In genomic region chr12:21135651-21136461, GRCm38 (mm10) we compare ENCODE assay signal across 8 mouse cellular contexts.
A peak's percentile ranks its signal among the peaks of the same experiment; 100 is the strongest.
DNase-seq lines count a peak whose midpoint lies in the region; ATAC-seq and TF ChIP-seq lines count a peak whose summit lies in the region.

No protein-coding gene starts in this region.

- H3K4me1 ChIP-seq in forebrain, embryonic 13.5 days: peaks cover 86% of the 10 kb centered on the region
- H3K4me1 ChIP-seq in forebrain, embryonic 11.5 days (replicated peaks; ENCODE audit: control insufficient read depth, insufficient read depth, low read length): peaks cover 13% of the 10 kb centered on the region
- peaks cover 13% of the 10 kb centered on the region for H3K4me1 ChIP-seq in ES-Bruce4 (ENCODE audit: control insufficient read depth, insufficient read depth, low read length)
- H3K4me1 ChIP-seq in kidney, embryonic 14.5 days (ENCODE audit: control insufficient read depth, insufficient read depth, low read length): peaks cover 58% of the 10 kb centered on the region

- peak; percentile 48; the same call in 1 of the 2 replicates for TF ChIP-seq EP300 in ES-Bruce4 (IDR thresholded peaks at IDR 0.05; ENCODE audit: insufficient read depth, low read depth, low read length)

- DNase-seq in forebrain, embryonic 11.5 days (ENCODE audit: low spot score): no peak
- DNase-seq in fibroblast of lung, adult 2 months (ENCODE audit: low read depth): peak; percentile 56
- peak; percentile 29 to 58 for DNase-seq in lung, postnatal 4 days
- no peak for DNase-seq in cerebellum, postnatal 4 days (ENCODE audit: low spot score in 2 of 2)
- DNase-seq in layer of hippocampus, postnatal 36 days: no peak

- H3K36me3 ChIP-seq in forebrain, embryonic 13.5 days (ENCODE audit: poor library complexity, severe bottlenecking): no peaks in the 10 kb centered on the region
- H3K36me3 ChIP-seq in forebrain, embryonic 11.5 days (ENCODE audit: control insufficient read depth, insufficient read depth, low read length): no peaks in the 10 kb centered on the region
- no peaks in the 10 kb centered on the region for H3K36me3 ChIP-seq in ES-Bruce4 (ENCODE audit: control insufficient read depth, insufficient read depth, low read length, poor library complexity, severe bottlenecking)
- H3K36me3 ChIP-seq in kidney, embryonic 14.5 days (ENCODE audit: control insufficient read depth, insufficient read depth, low read length): no peaks in the 10 kb centered on the region

- no peak for TF ChIP-seq CTCF in ES-Bruce4 (IDR thresholded peaks at IDR 0.05; ENCODE audit: low read depth, low read length)

- no peak for TF ChIP-seq POLR2A in ES-Bruce4 (IDR thresholded peaks at IDR 0.05; ENCODE audit: insufficient read depth, low read length)

- H3K9me3 ChIP-seq in forebrain, embryonic 13.5 days (replicated peaks): no peaks in the 10 kb centered on the region
- H3K9me3 ChIP-seq in forebrain, embryonic 11.5 days (ENCODE audit: control insufficient read depth, low read length): no peaks in the 10 kb centered on the region
- H3K9me3 ChIP-seq in ES-Bruce4 (replicated peaks; ENCODE audit: control insufficient read depth, insufficient read depth, low read length, poor library complexity, severe bottlenecking): no peaks in the 10 kb centered on the region
- H3K9me3 ChIP-seq in kidney, embryonic 14.5 days (ENCODE audit: control insufficient read depth, low read length): no peaks in the 10 kb centered on the region

- peak overlapping the region; percentile 60 for H3K27ac ChIP-seq in forebrain, embryonic 13.5 days
- H3K27ac ChIP-seq in forebrain, embryonic 11.5 days (ENCODE audit: low read depth, low read length): no peak overlapping the region
- no peak overlapping the region; the same call in 1 of the 2 replicates for H3K27ac ChIP-seq in ES-Bruce4 (ENCODE audit: insufficient read depth, low read length)
- peak overlapping the region; percentile 69; the same call in 1 of the 2 replicates for H3K27ac ChIP-seq in kidney, embryonic 14.5 days (ENCODE audit: low read depth, low read length)

- H3K4me3 ChIP-seq in forebrain, embryonic 13.5 days: no peak overlapping the region
- H3K4me3 ChIP-seq in forebrain, embryonic 11.5 days (ENCODE audit: low read depth, low read length): no peak overlapping the region
- H3K4me3 ChIP-seq in ES-Bruce4 (ENCODE audit: low read depth, low read length): no peak overlapping the region
- no peak overlapping the region for H3K4me3 ChIP-seq in kidney, embryonic 14.5 days (ENCODE audit: low read length)

- H3K4me2 ChIP-seq in forebrain, embryonic 13.5 days: no peak overlapping the region
- no peak overlapping the region for H3K4me2 ChIP-seq in forebrain, embryonic 11.5 days (ENCODE audit: low read depth, low read length, severe bottlenecking)
- no peak overlapping the region for H3K4me2 ChIP-seq in kidney, embryonic 14.5 days (replicated peaks; ENCODE audit: low read depth, low read length)

- 75% methylated on average over 8 of the region's 8 CpGs for WGBS in forebrain, embryonic 13.5 days
- WGBS in forebrain, embryonic 11.5 days: 71% methylated on average over 8 of the region's 8 CpGs
- 41% methylated on average over 8 of the region's 8 CpGs for WGBS in kidney, embryonic 14.5 days

- no peaks in the 10 kb centered on the region for H3K27me3 ChIP-seq in forebrain, embryonic 13.5 days
- H3K27me3 ChIP-seq in forebrain, embryonic 11.5 days (ENCODE audit: control insufficient read depth, insufficient read depth, low read length): no peaks in the 10 kb centered on the region
- no peaks in the 10 kb centered on the region for H3K27me3 ChIP-seq in ES-Bruce4 (ENCODE audit: control insufficient read depth, insufficient read depth, low read length, poor library complexity, severe bottlenecking)
- no peaks in the 10 kb centered on the region for H3K27me3 ChIP-seq in kidney, embryonic 14.5 days (ENCODE audit: control insufficient read depth, insufficient read depth, low read length)

- no peak for ATAC-seq in forebrain, embryonic 13.5 days
- ATAC-seq in forebrain, embryonic 11.5 days (replicated peaks; ENCODE audit: low FRiP score): no peak
- peak; percentile 55 for ATAC-seq in kidney, embryonic 14.5 days (ENCODE audit: low FRiP score, low TSS enrichment)

- H3K9ac ChIP-seq in forebrain, embryonic 13.5 days: no peak overlapping the region
- no peak overlapping the region for H3K9ac ChIP-seq in forebrain, embryonic 11.5 days (ENCODE audit: low read length)
- H3K9ac ChIP-seq in ES-Bruce4 (ENCODE audit: low read depth, poor library complexity, severe bottlenecking): no peak overlapping the region
- H3K9ac ChIP-seq in kidney, embryonic 14.5 days (ENCODE audit: low read depth, low read length): no peak overlapping the region

Comparison
In these comparisons a context has a peak if more than half of its experiments do, and no peak if none do; other contexts are left out.
1. H3K27ac ChIP-seq: peak in forebrain, embryonic 13.5 days (single experiment) and kidney, embryonic 14.5 days (single experiment); none in forebrain, embryonic 11.5 days (single experiment) and ES-Bruce4 (single experiment).
2. DNase-seq: peak in fibroblast of lung, adult 2 months (single experiment) and lung, postnatal 4 days (2 of 2); none in forebrain, embryonic 11.5 days (single experiment), cerebellum, postnatal 4 days (0 of 2) and layer of hippocampus, postnatal 36 days (0 of 2).